Mouse (Mus musculus) R1 (cell line): Measurements from ENCODE around the gene Zfp658.
A peak's percentile ranks its signal among the peaks of the same experiment; 100 is the strongest.

Experiments
- DNase-seq: peaks from one replicate; pipeline ENCODE4 v3.0.0-alpha.2; 2018; ENCODE audit warnings: low read depth, low spot score

Gene Zfp658

GRCm38 (mm10) chr7:43562006-43562633, at the start of gene Zfp658:
Zfp658 (plus strand) TSS chr7:43562256.
- peak; percentile 99 for DNase-seq

GRCm38 (mm10) chr7:43512519-43512918, 49.5 kb upstream of the Zfp658 start:
- no peak for DNase-seq

GRCm38 (mm10) chr7:43515076-43515475, 47.0 kb upstream of the Zfp658 start:
- no peak for DNase-seq

GRCm38 (mm10) chr7:43518341-43518740, 43.7 kb upstream of the Zfp658 start:
- no peak for DNase-seq

- no peak for DNase-seq
These were observed 39.3 kb upstream of the Zfp658 start for GRCm38 (mm10) chr7:43522776-43523175.

- peak; percentile 27 for DNase-seq
These were observed 36.7 kb upstream of the Zfp658 start for GRCm38 (mm10) chr7:43525313-43525712.

- no peak for DNase-seq
These were observed 31.8 kb upstream of the Zfp658 start for GRCm38 (mm10) chr7:43530216-43530785.

GRCm38 (mm10) chr7:43532936-43533505, 29.0 kb upstream of the Zfp658 start:
- DNase-seq, result no peak

GRCm38 (mm10) chr7:43538524-43538923, 23.5 kb upstream of the Zfp658 start:
- DNase-seq, result no peak

GRCm38 (mm10) chr7:43544225-43544977, 17.7 kb upstream of the Zfp658 start, which contains the start of gene Cd33:
Cd33 (minus strand) TSS chr7:43544428.
- no peak for DNase-seq

GRCm38 (mm10) chr7:43545656-43546545, 16.2 kb upstream of the Zfp658 start:
- DNase-seq, result no peak

GRCm38 (mm10) chr7:43547666-43548065, 14.4 kb upstream of the Zfp658 start:
- peak; percentile 98 for DNase-seq

GRCm38 (mm10) chr7:43548206-43548605, 13.8 kb upstream of the Zfp658 start:
- DNase-seq, result no peak

- DNase-seq, result no peak
These were observed 8.9 kb upstream of the Zfp658 start for GRCm38 (mm10) chr7:43553153-43553552.

- peak; percentile 17 for DNase-seq
These were observed 7.5 kb upstream of the Zfp658 start for GRCm38 (mm10) chr7:43554550-43554949.

- peak; percentile 19 for DNase-seq
These were observed 6.7 kb upstream of the Zfp658 start for GRCm38 (mm10) chr7:43555351-43555750.

- DNase-seq, result no peak
These were observed 5.2 kb upstream of the Zfp658 start for GRCm38 (mm10) chr7:43556901-43557300.

- peak; percentile 95 for DNase-seq
These were observed 605 bp downstream of the Zfp658 start for GRCm38 (mm10) chr7:43562651-43563070.

GRCm38 (mm10) chr7:43563300-43563699, 1.2 kb downstream of the Zfp658 start:
- peak; percentile 6 for DNase-seq

- DNase-seq, result no peak
These were observed 9.2 kb downstream of the Zfp658 start for GRCm38 (mm10) chr7:43571216-43571615.

- peak; percentile 99 for DNase-seq
These were observed 17.6 kb downstream of the Zfp658 start, which contains the start of gene Zfp719 for GRCm38 (mm10) chr7:43579440-43580171. Zfp719 (plus strand) TSS chr7:43579610.
